Mouse (Mus musculus): Measurements from ENCODE around the gene M1ap.

DNA sequence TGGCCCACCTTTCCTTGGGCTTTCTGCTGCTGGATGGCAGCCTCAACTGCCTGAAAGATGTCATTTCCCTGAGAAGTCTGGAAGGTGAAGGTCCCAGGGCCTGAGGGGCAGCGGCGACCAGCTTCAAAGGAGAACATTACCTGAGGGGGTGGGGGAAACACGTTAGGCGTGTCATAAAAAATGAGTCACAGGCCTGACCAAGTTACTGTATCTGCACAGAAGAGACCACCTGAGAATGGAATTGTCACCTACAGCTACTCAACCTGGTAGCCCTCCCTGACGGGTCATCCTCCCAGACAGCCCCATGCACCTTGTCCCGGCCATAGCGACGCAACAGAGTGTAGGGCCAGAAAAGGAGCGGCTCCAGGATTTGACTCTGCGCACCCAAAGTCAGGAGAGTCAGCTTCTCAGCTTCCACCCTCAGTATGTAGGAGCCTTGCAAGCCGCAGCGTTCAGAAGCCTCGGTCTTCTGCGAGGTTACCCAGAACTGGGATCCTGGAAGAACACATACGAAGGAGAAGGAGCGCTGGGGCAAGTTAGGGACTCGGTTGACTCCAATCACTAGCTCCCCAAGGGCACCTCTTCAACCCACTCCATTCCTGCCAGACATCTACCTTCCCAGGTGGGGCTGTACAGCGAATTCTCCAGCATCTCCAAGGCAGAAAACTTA, 85.4 kb downstream of the M1ap start:
- TF ChIP-seq CTCF (IDR thresholded peaks at IDR 0.05; ENCODE audit: low read depth, low read length) (no peak), POLR2A (IDR thresholded peaks at IDR 0.05; ENCODE audit: extremely low read depth, insufficient read depth, low read length) (no peak)
